Mouse (Mus musculus): Measurements from ENCODE around the gene Endov. TPM values are rescaled to one million over a fixed set of nuclear protein-coding genes. Genes with fewer than 3 reads are reported as not detected.

Gene Endov
- polyA plus RNA-seq, 1 experiment from 2014 or later, result 16.0 TPM

DNA sequence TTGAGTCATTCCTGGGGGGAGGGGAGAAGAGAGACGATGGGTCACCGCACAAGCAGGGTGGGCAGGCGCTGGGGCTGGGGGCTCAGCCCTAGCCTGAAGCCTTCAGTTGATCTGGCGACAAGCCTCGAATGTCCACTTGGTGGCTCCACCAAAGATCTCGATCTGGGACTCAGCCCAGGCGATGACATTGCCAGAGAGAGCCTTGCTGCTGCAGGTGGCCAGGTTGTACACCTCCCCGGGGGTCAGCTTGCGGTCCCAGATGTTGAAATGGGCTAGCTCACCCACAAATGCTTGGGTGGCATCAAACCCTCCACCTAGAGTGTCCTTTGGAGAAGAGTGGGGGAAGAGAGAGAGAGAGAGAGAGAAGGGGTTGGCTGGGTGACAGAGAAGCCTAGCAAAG is 51.2 kb downstream of the Endov start:
- 46% methylated on average over 9 of the region's 9 CpGs for WGBS
- ATAC-seq (ENCODE audit: low read depth), result no peak
- H3K27ac ChIP-seq (ENCODE audit: low read length), result no peak overlapping the region
- H3K27me3 ChIP-seq (ENCODE audit: control insufficient read depth, insufficient read depth, low read depth, low read length), result peaks cover 34% of the 10 kb centered on the region
- no peaks in the 10 kb centered on the region for H3K36me3 ChIP-seq (ENCODE audit: control insufficient read depth, insufficient read depth, low read length)
- H3K4me1 ChIP-seq (replicated peaks; ENCODE audit: control insufficient read depth, insufficient read depth, low read length), result peaks cover 12% of the 10 kb centered on the region
- H3K4me3 ChIP-seq (ENCODE audit: low read length), result no peak overlapping the region
- no peak overlapping the region for H3K9ac ChIP-seq (ENCODE audit: low read length)
- no peaks in the 10 kb centered on the region for H3K9me3 ChIP-seq (ENCODE audit: control insufficient read depth, low read length)
- no peak overlapping the region for H3K4me2 ChIP-seq (ENCODE audit: low read depth, low read length)

DNA sequence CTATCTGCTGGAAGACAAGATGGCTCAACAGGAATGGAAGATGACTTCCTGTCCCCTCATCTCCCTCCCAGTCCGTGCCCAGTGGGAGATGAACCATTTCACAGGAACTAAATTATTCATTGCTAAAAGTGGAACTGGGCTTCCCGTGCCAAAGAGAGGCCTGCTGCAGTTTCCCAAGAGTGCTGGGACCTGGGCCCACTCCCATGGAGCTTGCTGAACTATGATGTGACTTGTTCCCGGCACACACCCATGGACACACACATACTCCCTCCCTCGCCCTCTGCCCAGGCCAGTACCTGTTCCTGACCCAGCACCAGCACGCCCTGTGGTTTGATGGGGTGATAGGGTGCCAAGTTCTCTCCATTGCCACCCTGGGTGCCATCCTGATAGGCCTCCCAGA is 51.7 kb downstream of the Endov start:
- Histone ChIP-seq H3K27ac (ENCODE audit: low read length) (no peak overlapping the region), H3K27me3 (ENCODE audit: control insufficient read depth, insufficient read depth, low read depth, low read length) (peaks cover 40% of the 10 kb centered on the region), H3K4me3 (ENCODE audit: low read length) (no peak overlapping the region), H3K9me3 (ENCODE audit: control insufficient read depth, low read length) (no peaks in the 10 kb centered on the region), H3K4me2 (ENCODE audit: low read depth, low read length) (no peak overlapping the region), H3K4me1 (replicated peaks; ENCODE audit: control insufficient read depth, insufficient read depth, low read length) (peaks cover 16% of the 10 kb centered on the region), H3K9ac (ENCODE audit: low read length) (no peak overlapping the region), H3K36me3 (ENCODE audit: control insufficient read depth, insufficient read depth, low read length) (no peaks in the 10 kb centered on the region)
- no peak for ATAC-seq (ENCODE audit: low read depth)
- WGBS, result 60% methylated on average over 5 of the region's 5 CpGs

DNA sequence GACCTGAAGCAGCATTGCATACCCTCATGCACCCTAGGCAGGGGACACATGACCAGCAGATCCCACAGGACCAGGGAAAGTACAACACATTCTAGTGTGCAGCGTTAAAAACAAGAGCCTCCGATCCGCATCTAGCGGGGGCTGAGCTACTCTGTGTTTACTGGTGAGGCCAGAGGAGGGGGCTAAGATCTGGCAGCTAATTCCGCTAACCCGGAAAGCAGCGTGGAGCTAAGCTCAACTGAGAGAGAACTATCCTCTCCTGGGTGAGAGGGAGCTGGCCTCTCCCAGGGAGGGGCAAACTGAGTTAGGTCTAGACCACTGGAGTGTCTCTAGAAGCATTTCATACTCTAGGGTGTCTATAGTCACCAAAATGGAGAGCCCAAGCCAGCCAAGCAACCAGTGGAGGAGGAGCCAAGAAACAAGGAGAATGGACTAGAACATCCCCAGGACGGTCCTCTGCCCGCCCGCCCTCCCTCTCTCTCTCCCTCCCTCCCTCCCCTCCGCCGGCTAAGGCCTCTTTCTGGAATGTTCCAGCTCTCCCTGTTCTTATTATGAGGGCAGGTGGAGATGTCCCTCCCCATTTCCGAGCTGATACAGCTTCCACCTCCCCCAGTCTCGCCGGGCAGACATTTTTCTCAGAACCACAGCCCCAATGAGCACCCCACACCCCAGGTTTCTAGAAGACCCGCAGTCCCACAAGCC is 52.8 kb downstream of the Endov start:
- no peak for ATAC-seq (ENCODE audit: low read depth)
- no peak overlapping the region for H3K9ac ChIP-seq (ENCODE audit: low read length)
- peaks cover 26% of the 10 kb centered on the region for H3K4me1 ChIP-seq (replicated peaks; ENCODE audit: control insufficient read depth, insufficient read depth, low read length)
- H3K9me3 ChIP-seq (ENCODE audit: control insufficient read depth, low read length), result no peaks in the 10 kb centered on the region
- no peak overlapping the region for H3K4me2 ChIP-seq (ENCODE audit: low read depth, low read length)
- 46% methylated on average over 16 of the region's 16 CpGs for WGBS
- no peak overlapping the region for H3K4me3 ChIP-seq (ENCODE audit: low read length)
- H3K27ac ChIP-seq (ENCODE audit: low read length), result no peak overlapping the region
- H3K36me3 ChIP-seq (ENCODE audit: control insufficient read depth, insufficient read depth, low read length), result no peaks in the 10 kb centered on the region
- peaks cover 50% of the 10 kb centered on the region for H3K27me3 ChIP-seq (ENCODE audit: control insufficient read depth, insufficient read depth, low read depth, low read length)

DNA sequence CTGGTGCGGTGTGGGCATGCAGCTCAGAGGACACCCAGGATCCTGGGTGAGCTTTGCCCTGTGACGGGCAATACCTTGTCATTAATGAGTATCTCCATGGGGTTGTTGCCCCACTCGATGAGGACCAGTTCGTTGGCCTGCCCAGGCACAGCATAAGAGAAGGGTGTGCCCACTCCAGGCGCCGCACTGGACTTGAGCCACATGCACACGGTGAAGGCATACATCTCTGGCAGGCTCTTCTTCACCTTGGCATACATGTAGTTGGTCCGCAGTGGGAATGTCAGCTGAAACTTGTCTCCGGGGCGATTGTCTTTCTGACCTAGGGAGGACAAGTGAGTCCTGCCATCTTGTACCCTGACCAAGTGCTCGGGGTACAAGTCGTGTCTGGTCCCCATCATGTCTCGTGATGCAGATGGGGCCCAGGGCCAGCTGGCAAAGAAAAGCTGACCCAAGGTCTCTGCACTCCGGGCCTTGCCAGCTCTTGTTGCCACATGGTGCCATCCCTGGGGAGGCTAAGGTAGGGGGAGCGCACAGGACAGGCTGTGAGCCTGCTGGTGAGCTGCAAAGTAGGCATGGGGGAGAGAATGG is 53.5 kb downstream of the Endov start:
- H3K4me1 ChIP-seq (replicated peaks; ENCODE audit: control insufficient read depth, insufficient read depth, low read length), result peaks cover 33% of the 10 kb centered on the region
- WGBS, result 76% methylated on average over 15 of the region's 15 CpGs
- no peaks in the 10 kb centered on the region for H3K9me3 ChIP-seq (ENCODE audit: control insufficient read depth, low read length)
- H3K36me3 ChIP-seq (ENCODE audit: control insufficient read depth, insufficient read depth, low read length), result no peaks in the 10 kb centered on the region
- H3K27ac ChIP-seq (ENCODE audit: low read length), result no peak overlapping the region
- no peak overlapping the region for H3K4me3 ChIP-seq (ENCODE audit: low read length)
- H3K9ac ChIP-seq (ENCODE audit: low read length), result no peak overlapping the region
- no peak overlapping the region for H3K4me2 ChIP-seq (ENCODE audit: low read depth, low read length)
- peaks cover 57% of the 10 kb centered on the region for H3K27me3 ChIP-seq (ENCODE audit: control insufficient read depth, insufficient read depth, low read depth, low read length)
- ATAC-seq (ENCODE audit: low read depth), result no peak

DNA sequence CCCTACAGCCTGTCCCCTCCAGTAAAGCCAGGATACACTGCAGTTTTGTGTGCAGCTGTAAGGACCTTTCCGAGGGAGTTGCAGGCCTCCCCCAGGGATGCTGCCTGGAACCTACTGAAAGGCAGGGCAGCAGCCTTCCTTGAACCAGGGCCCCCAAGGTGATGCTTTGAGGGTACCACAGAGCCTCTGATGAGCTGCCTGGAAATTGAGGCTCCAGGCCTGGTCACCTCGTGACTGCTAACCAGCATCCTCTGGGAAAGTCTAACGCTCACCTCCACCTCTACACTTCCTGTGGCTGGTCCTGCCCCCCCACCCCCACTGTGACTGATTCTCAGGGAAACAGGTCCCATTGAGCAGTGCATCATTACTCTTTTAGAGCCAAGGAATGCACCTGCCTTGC is 54.1 kb downstream of the Endov start:
- 55% methylated on average over 3 of the region's 3 CpGs for WGBS
- Histone ChIP-seq H3K4me2 (ENCODE audit: low read depth, low read length) (no peak overlapping the region), H3K9me3 (ENCODE audit: control insufficient read depth, low read length) (no peaks in the 10 kb centered on the region)

DNA sequence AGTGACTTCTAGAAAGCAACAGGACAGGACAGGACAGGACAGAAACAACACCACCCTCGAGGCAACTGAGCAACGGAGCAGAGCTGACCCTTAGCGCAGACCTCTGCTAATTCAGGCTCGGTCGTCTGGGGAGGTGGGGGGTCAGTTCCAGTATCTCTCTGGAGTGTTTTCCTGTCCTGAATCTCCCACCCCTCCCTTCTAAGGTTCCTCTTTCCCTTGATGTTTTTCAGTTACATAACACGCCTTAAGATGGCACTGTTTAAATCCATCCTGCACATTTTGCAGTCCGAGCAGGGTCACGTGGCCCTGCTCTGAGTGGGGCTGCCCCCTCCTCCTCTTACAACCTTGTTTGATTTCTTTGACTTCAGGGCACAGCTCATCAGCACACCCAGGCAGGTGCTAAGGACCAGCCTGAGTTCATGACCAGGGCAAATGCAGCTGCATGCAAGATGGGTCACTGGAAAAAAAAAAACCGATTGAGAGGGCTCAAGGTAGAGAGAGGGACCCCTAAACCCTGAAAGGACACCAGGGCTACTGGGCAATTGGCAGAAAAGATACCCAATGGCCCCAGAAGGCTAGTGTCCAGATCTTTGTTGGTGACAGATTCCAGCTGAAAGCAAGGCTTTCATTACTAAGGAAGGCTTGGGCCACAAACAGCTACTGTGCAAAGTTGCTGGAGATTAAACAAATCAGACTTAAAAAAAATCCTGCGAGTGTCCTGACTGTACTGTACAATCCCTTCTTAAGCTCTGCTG is 54.8 kb downstream of the Endov start:
- no peaks in the 10 kb centered on the region for H3K36me3 ChIP-seq (ENCODE audit: control insufficient read depth, insufficient read depth, low read length)
- ATAC-seq (ENCODE audit: low read depth), result no peak
- H3K27ac ChIP-seq (ENCODE audit: low read length), result no peak overlapping the region
- peaks cover 36% of the 10 kb centered on the region for H3K4me1 ChIP-seq (replicated peaks; ENCODE audit: control insufficient read depth, insufficient read depth, low read length)
- 3% methylated on average over 10 of the region's 10 CpGs for WGBS
- H3K9ac ChIP-seq (ENCODE audit: low read length), result no peak overlapping the region; the same call in 1 of the 2 replicates
- peak overlapping the region; percentile 99; the same call in 1 of the 2 replicates for H3K4me2 ChIP-seq (ENCODE audit: low read depth, low read length)
- no peaks in the 10 kb centered on the region for H3K9me3 ChIP-seq (ENCODE audit: control insufficient read depth, low read length)
- H3K27me3 ChIP-seq (ENCODE audit: control insufficient read depth, insufficient read depth, low read depth, low read length), result peaks cover 64% of the 10 kb centered on the region
- peak overlapping the region; percentile 58 for H3K4me3 ChIP-seq (ENCODE audit: low read length)

More for the DNA sequence above, 54.1 kb downstream of the Endov start:
- no peak overlapping the region for H3K9ac ChIP-seq (ENCODE audit: low read length)
- H3K4me3 ChIP-seq (ENCODE audit: low read length), result no peak overlapping the region
- H3K27me3 ChIP-seq (ENCODE audit: control insufficient read depth, insufficient read depth, low read depth, low read length), result peaks cover 59% of the 10 kb centered on the region
- H3K27ac ChIP-seq (ENCODE audit: low read length), result no peak overlapping the region
- ATAC-seq (ENCODE audit: low read depth), result no peak
- H3K36me3 ChIP-seq (ENCODE audit: control insufficient read depth, insufficient read depth, low read length), result no peaks in the 10 kb centered on the region
- peaks cover 35% of the 10 kb centered on the region for H3K4me1 ChIP-seq (replicated peaks; ENCODE audit: control insufficient read depth, insufficient read depth, low read length)

DNA sequence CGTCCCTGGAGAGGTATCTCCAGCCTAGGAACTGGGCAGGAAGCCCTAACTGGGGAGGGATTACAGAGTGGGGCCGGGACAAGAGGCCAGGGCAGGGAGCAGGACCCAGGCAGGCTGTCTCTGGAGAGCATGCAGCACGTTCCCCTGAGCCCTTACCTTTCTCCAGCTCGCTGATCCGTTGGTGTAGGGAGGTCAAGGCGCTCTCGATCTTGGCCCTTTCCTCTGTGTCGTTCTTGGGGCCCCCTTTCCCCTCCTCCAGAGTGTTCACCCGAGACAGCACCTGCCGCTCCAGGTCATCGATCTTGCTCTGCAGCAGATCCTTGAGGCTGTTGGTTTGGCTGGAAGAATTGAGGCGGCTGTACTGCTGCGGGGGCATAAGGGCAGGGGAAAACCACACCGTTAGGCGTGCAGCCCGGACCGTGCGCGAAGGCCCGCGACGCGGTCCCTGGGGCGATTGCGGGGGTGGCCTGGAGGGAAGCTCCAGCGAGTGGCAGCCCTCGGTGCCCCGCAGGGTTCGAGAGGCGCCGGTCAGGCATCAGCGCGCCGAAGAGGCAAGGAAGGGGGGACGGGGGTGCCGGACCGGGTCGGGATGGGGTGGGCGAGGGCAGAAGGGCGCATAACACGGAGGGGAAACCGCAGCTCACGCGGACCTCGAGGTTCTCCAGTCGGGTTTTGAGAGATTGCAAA is 55.5 kb downstream of the Endov start:
- Histone ChIP-seq H3K4me2 (ENCODE audit: low read depth, low read length) (peak overlapping the region; percentile 99), H3K9ac (ENCODE audit: low read length) (peak overlapping the region; percentile 63), H3K4me3 (ENCODE audit: low read length) (peak overlapping the region; percentile 58), H3K4me1 (replicated peaks; ENCODE audit: control insufficient read depth, insufficient read depth, low read length) (peaks cover 43% of the 10 kb centered on the region), H3K27ac (ENCODE audit: low read length) (no peak overlapping the region), H3K9me3 (ENCODE audit: control insufficient read depth, low read length) (no peaks in the 10 kb centered on the region), H3K36me3 (ENCODE audit: control insufficient read depth, insufficient read depth, low read length) (no peaks in the 10 kb centered on the region), H3K27me3 (ENCODE audit: control insufficient read depth, insufficient read depth, low read depth, low read length) (peaks cover 64% of the 10 kb centered on the region)
- under 1% methylated on average over 46 of the region's 46 CpGs for WGBS
- no peak for ATAC-seq (ENCODE audit: low read depth)

DNA sequence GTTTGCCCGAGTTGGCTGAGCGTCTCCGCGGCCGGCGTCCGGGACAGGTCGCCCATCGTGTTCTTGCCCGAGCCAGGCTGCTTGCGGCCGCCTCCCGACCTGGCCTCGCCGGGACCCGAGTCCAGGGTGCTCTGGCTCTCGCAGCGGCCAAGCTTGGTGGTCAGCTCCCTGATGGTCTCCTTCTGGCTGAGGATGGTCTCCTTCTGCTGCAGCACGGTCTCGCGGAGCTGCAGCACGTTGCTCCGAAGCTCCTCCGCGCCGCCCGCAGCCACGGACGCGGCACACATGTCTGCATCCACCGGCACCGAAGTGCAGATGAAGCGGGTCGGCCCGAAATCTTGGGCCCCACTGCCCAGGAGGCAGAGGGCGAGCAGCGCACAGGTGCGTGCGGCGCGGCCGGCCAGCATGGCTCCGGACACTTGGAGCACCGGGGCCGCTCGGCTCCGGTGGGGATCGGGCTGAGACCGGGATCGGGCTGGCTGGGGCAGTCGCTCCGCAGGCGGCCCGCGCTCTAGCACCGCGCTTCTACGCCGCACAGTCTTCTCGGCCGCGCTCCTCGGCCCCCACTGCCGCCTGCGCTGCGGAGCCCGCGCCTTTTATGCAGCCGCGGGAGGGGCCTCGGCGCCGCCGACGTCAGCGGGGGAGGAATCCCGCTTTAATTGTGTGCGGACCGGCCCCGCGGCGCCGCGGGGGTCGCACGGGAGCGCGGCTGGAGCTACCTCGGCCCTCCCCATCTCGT is 56.2 kb downstream of the Endov start, which contains the start of gene Nptx1:
Gene Nptx1, minus strand, starts transcription at position 571 of the 739 bp plus-strand sequence.
- ATAC-seq (ENCODE audit: low read depth), result 0 out of 2 replicates have a peak, but pooled peaks have one; percentile 18

More for the DNA sequence above, 56.2 kb downstream of the Endov start, which contains the start of gene Nptx1:
- peaks cover 50% of the 10 kb centered on the region for H3K4me1 ChIP-seq (replicated peaks; ENCODE audit: control insufficient read depth, insufficient read depth, low read length)
- no peak within 1 kb of the TSS for H3K27ac ChIP-seq (ENCODE audit: low read length)
- no peaks in the 10 kb centered on the region for H3K9me3 ChIP-seq (ENCODE audit: control insufficient read depth, low read length)
- H3K4me2 ChIP-seq (ENCODE audit: low read depth, low read length), result peak within 1 kb of the TSS; percentile 99
- peak within 1 kb of the TSS; percentile 58 for H3K4me3 ChIP-seq (ENCODE audit: low read length)
- H3K36me3 ChIP-seq (ENCODE audit: control insufficient read depth, insufficient read depth, low read length), result no peaks in the 10 kb centered on the region
- H3K9ac ChIP-seq (ENCODE audit: low read length), result peak within 1 kb of the TSS; percentile 63
- under 1% methylated on average over 80 of the region's 90 CpGs for WGBS
- peaks cover 64% of the 10 kb centered on the region for H3K27me3 ChIP-seq (ENCODE audit: control insufficient read depth, insufficient read depth, low read depth, low read length)
